Mouse (Mus musculus) MEL (cell line): ENCODE results near the gene Trib3. TPM values are rescaled to one million over a fixed set of nuclear protein-coding genes. Genes with fewer than 3 reads are reported as not detected.
"Not testable (repeated sequence)": the region's sequence is repeated elsewhere in the genome, so short reads cannot be mapped to it uniquely, and the experiment has no call there.

ENCODE experiments used
- DNase-seq: peaks from one replicate; pipeline ENCODE4 v3.0.0; 2011; ENCODE audit warnings: low read depth, low spot score
- H3K27ac ChIP-seq: 2 replicates; pipeline ENCODE4 v1.5.1; 2012; ENCODE audit warnings: low read depth, mild to moderate bottlenecking, control low read depth, low read length, moderate library complexity; ENCODE audit not compliant: control insufficient read depth
- H3K27me3 ChIP-seq, 2 experiments: fragments of 150-350 bp in 1 of 2; sonication (generic) in 1 of 2; 2 replicates each; pipeline ENCODE4 v1.6.1; 2012; ENCODE audit warnings: low read length in 2 of 2, mild to moderate bottlenecking in 2 of 2, improper control_type of control experiment in 1 of 2, moderate library complexity in 1 of 2; ENCODE audit not compliant: insufficient read depth in 2 of 2, control insufficient read depth in 1 of 2
- H3K36me3 ChIP-seq, 2 experiments: 2 replicates each; pipeline ENCODE4 v1.6.1; 2012 to 2014; ENCODE audit warnings: low read length in 2 of 2, improper control_type of control experiment in 1 of 2, inconsistent platforms in 1 of 2, mild to moderate bottlenecking in 1 of 2; ENCODE audit not compliant: insufficient read depth in 2 of 2, control insufficient read depth in 1 of 2
- H3K4me1 ChIP-seq, 2 experiments: fragments of 150-350 bp in 1 of 2; sonication (generic) in 1 of 2; 2 replicates each; pipeline ENCODE4 v1.6.1; 2012; ENCODE audit warnings: low read length in 2 of 2, improper control_type of control experiment in 1 of 2, mild to moderate bottlenecking in 1 of 2; ENCODE audit not compliant: insufficient read depth in 2 of 2, control insufficient read depth in 1 of 2
- H3K4me3 ChIP-seq, 2 experiments: fragments of 150-350 bp in 1 of 2; sonication (generic) in 1 of 2; 2 replicates each; pipeline ENCODE4 v1.5.1; 2012; ENCODE audit warnings: low read depth in 2 of 2, low read length in 2 of 2, mild to moderate bottlenecking in 2 of 2, moderate library complexity in 2 of 2, control low read depth in 1 of 2, improper control_type of control experiment in 1 of 2; ENCODE audit not compliant: control insufficient read depth in 1 of 2, insufficient read depth in 1 of 2
- H3K79me2 ChIP-seq: 2 replicates; pipeline ENCODE4 v1.6.1; 2012; ENCODE audit warnings: mild to moderate bottlenecking, low read length, moderate library complexity; ENCODE audit not compliant: control insufficient read depth, poor library complexity, insufficient read depth
- H3K9ac ChIP-seq: 2 replicates; pipeline ENCODE4 v1.6.1; 2012; ENCODE audit warnings: low read depth, mild to moderate bottlenecking, control low read depth, low read length, moderate library complexity; ENCODE audit not compliant: control insufficient read depth, poor library complexity, severe bottlenecking
- H3K9me3 ChIP-seq: fragments of 150-350 bp; sonication (generic); replicated peaks from 2 replicates; pipeline ENCODE4 v1.6.1; 2012; ENCODE audit warnings: mild to moderate bottlenecking, low read length, improper control_type of control experiment, moderate library complexity; ENCODE audit not compliant: insufficient read depth
- E2F4 ChIP-seq: IDR thresholded peaks from 2 replicates; pipeline ENCODE4 v1.6.1; 2011; ENCODE audit warnings: low read depth, low read length, improper control_type of control experiment, borderline replicate concordance
- EP300 ChIP-seq, 2 experiments: IDR thresholded peaks; 2 replicates each; pipeline ENCODE4 v1.6.1; 2011; ENCODE audit warnings: improper control_type of control experiment in 2 of 2, low read length in 2 of 2, low read depth in 1 of 2, mild to moderate bottlenecking in 1 of 2
- ETS1 ChIP-seq: IDR thresholded peaks from 2 replicates; pipeline ENCODE4 v1.6.1; 2012; ENCODE audit warnings: low read depth, mild to moderate bottlenecking, inconsistent platforms, low read length, improper control_type of control experiment, moderate library complexity
- GATA1 ChIP-seq: IDR thresholded peaks from 2 replicates; pipeline ENCODE4 v1.6.1; 2011; ENCODE audit warnings: low read depth, low read length, improper control_type of control experiment
- HCFC1 ChIP-seq: IDR thresholded peaks from 2 replicates; pipeline ENCODE4 v1.6.1; 2012; ENCODE audit warnings: low read depth, mild to moderate bottlenecking, inconsistent platforms, low read length, improper control_type of control experiment, moderate library complexity
- JUND ChIP-seq: IDR thresholded peaks from 2 replicates; pipeline ENCODE4 v1.6.1; 2011; ENCODE audit warnings: low read depth, mild to moderate bottlenecking, improper control_type of control experiment, low read length
- MEF2A ChIP-seq: IDR thresholded peaks from 2 replicates; pipeline ENCODE4 v1.6.1; 2014; ENCODE audit warnings: low read depth, mild to moderate bottlenecking, inconsistent platforms, low read length, improper control_type of control experiment; ENCODE audit not compliant: poor library complexity, insufficient replicate concordance, severe bottlenecking; ENCODE audit errors: extremely low read depth
- POLR2AphosphoS5 ChIP-seq: IDR thresholded peaks from 2 replicates; pipeline ENCODE4 v1.6.1; 2012; ENCODE audit warnings: low read depth, borderline replicate concordance, mild to moderate bottlenecking, inconsistent platforms, low read length, moderate library complexity, mixed read lengths
- TBP ChIP-seq: IDR thresholded peaks from 2 replicates; pipeline ENCODE4 v1.8.0; 2011; ENCODE audit warnings: low read depth, low read length, improper control_type of control experiment
- TCF12 ChIP-seq: IDR thresholded peaks from 2 replicates; pipeline ENCODE4 v1.6.1; 2014; ENCODE audit warnings: low read depth, mild to moderate bottlenecking, inconsistent platforms, low read length, improper control_type of control experiment, moderate library complexity
- ZNF384 ChIP-seq: IDR thresholded peaks from 2 replicates; pipeline ENCODE4 v1.6.1; 2012; ENCODE audit warnings: low read depth, mild to moderate bottlenecking, inconsistent platforms, low read length, improper control_type of control experiment
- polyA plus RNA-seq, 2 experiments: library from polyadenylated mRNA; stranded (reverse) in 1 of 2; unstranded in 1 of 2; fragments of >175 nt in 1 of 2; fragments of >200 nt in 1 of 2; gene quantifications; 2 replicates each; pipeline versions ENCODE4 v1.2.1 to v1.2.4; 2012; ENCODE audit warnings: low replicate concordance in 2 of 2, low read depth in 1 of 2; ENCODE audit not compliant: insufficient read length in 2 of 2, insufficient read depth in 1 of 2, missing spikeins in 1 of 2
- total RNA-seq: library from RNA; depleted of rRNA; stranded (reverse); fragments of 300-350 nt; gene quantifications from 2 replicates; pipeline ENCODE4 v1.2.3, GENCODE M21; 2012

The Trib3 gene
- total and polyA plus RNA-seq, 3 experiments: 6.1 to 34.9 TPM; not detected in 1

GRCm38 (mm10) chr2:152293179-152293726 is 50.6 kb downstream of the Trib3 start:
- Histone ChIP-seq H3K4me3 (peak overlapping the region; percentile 70 to 91), H3K36me3 (peaks cover 0 to 11% of the 10 kb centered on the region in 2 experiments; a peak in 2 of 4 replicates), H3K4me1 (peaks cover 0 to 15% of the 10 kb centered on the region in 2 experiments; a peak in 1 of 4 replicates), H3K27me3 (no peaks in the 10 kb centered on the region), H3K27ac (peak overlapping the region; percentile 11; the same call in 1 of the 2 replicates), H3K79me2 (peaks cover 36% of the 10 kb centered on the region), H3K9me3 (no peaks in the 10 kb centered on the region), H3K9ac (peak overlapping the region; percentile 71)
- DNase-seq: no peak
- TF ChIP-seq E2F4 (no peak), EP300 (IDR thresholded peaks at IDR 0.05; ENCODE audit: low read depth in 1 of 2, low read length in 2 of 2) (0 out of 4 replicates have a peak, but pooled peaks of 1 of the 2 experiments have one; percentile 3), JUND (no peak)

- no peaks in the 10 kb centered on the region for H3K9me3 ChIP-seq
- H3K4me1 ChIP-seq: peaks cover 0 to 15% of the 10 kb centered on the region in 2 experiments; a peak in 1 of 4 replicates
- DNase-seq: no peak
- H3K79me2 ChIP-seq: peaks cover 31% of the 10 kb centered on the region
- H3K36me3 ChIP-seq: peaks cover 0 to 11% of the 10 kb centered on the region in 2 experiments; a peak in 2 of 4 replicates
- no peak overlapping the region for H3K9ac ChIP-seq
- H3K27ac ChIP-seq: no peak overlapping the region
- no peak overlapping the region for H3K4me3 ChIP-seq
- H3K27me3 ChIP-seq: no peaks in the 10 kb centered on the region
- TF ChIP-seq ZNF384 (peak; percentile 66; the same call in 1 of the 2 replicates), POLR2AphosphoS5 (no peak), JUND (no peak), HCFC1 (no peak)
These were observed 51.4 kb downstream of the Trib3 start for GRCm38 (mm10) chr2:152292475-152292874.

- H3K79me2 ChIP-seq, H3K4me3 ChIP-seq: not testable (repeated sequence)
- TF ChIP-seq TCF12 (peak; percentile 52; the same call in 1 of the 2 replicates), EP300 (IDR thresholded peaks at IDR 0.05; ENCODE audit: low read depth in 1 of 2, low read length in 2 of 2) (peak in 1 of 2 experiments; percentile 23; a peak in 1 of 4 replicates), GATA1 (peak; percentile 33; the same call in 1 of the 2 replicates), ETS1 (peak; percentile 9; the same call in 1 of the 2 replicates), TBP (peak; percentile 93), MEF2A (peak; percentile 72; the same call in 1 of the 2 replicates)
- TF ChIP-seq, all 39 proteins: peak for 6; not testable (repeated sequence) for 33
- H3K4me1 ChIP-seq, H3K27me3 ChIP-seq, H3K9me3 ChIP-seq, H3K9ac ChIP-seq, H3K27ac ChIP-seq, H3K36me3 ChIP-seq: not testable (repeated sequence)
- peak; percentile 43 for DNase-seq
These were observed 54.2 kb downstream of the Trib3 start for GRCm38 (mm10) chr2:152289623-152290022.
